Mouse (Mus musculus) 3T3-L1 (cell line): Measurements from ENCODE around the gene Il18r1.
A peak's percentile ranks its signal among the peaks of the same experiment; 100 is the strongest.

Experiments used
- DNase-seq: peaks from one replicate; pipeline ENCODE4 v3.0.0-alpha.2; 2015; ENCODE audit warnings: low read depth, low spot score

Gene Il18r1

DNA sequence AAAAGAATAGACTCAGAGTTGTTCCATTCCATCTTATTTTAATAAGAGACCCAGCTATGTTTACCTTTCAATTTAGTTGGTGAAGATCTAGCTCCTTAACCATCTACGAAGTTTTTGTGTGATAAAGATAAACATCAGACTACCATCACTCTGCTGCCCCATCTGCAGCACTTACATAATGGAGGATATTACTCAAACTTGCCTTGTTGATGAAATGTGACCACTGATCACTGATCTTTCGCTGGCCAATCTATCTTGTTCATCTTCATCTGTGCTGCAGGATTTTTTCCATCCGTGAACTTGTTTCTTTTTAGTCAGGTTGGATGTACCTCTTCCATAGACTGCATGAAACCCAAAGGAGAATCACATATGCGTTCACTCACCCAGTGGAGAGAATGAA lies 29.2 kb downstream of the Il18r1 start:
- no peak for DNase-seq

DNA sequence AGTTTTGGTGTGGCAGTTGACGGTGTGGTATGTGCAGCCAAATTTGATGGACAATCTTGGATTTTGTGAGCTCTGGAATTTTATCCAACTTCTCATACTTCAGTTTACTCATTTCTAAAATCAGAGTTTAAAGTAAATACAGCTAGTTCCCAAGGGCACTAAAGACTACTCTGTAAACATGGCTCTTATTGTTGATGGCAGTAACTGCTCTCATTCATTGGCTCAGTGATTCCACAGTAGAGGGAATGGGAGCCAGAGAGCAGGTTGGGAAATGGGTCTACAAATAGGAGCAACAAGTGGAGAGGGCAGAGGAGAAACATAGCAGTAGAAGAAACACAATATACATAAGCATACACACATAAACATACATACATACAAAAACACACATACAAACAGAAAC lies 34.4 kb downstream of the Il18r1 start:
- DNase-seq, result no peak

DNA sequence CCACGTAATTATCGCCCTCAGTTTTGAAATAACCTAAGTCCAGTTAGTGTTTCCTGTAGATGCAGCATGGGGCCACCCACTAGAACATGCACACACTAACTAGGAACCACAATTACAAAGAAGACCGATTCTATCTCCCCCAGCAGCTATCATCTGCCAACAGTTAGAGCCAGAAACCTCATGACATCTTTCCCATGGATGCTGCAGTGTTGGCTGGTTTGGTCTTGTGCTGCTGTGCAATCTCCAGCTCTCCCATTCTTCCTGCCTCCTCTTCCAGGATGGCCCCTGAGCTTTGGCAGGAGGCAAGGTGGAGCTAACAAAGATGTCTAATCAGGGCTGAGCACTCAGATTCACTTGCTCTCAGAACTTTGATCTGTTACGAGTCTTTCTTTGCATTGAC lies 35.8 kb downstream of the Il18r1 start:
- DNase-seq, result no peak

DNA sequence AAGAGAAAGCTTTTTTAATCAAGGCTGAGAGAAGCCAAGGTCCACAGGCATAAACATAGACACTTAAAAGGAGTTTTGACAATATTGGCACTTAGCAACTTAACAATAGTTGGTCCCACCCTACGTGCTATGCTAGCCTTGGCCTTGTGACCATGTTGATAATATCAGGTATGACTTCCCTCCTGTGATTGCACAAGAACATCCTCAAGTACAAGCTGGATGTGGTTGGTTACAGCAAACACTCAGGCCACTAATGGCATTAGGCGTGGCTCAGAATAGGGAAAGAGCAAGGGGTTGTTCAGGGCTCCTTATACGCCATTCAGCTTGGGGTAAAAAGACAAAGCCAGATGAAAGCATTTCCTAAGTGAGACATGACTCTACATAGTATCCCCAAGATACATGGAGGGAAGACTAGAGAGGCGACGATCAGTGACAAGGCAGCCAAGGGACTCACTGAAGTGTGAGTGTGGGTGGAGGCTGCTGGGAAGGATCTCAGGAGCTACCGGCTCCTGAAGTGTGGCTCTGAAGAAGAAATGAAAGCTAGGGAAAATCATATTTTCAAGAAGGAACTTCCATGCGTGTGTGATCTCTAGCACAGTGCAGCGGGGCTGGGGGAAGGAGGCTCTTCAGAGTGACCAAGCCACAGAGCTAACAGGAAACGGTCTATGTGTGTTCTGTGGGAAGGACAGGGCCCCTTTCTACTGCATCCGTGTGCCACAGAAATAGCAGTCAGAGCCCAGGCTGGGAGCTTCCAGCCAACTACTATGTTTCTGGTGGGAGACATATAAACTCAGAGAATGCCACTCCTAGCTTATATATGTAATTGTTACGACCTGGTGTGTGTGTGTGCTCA lies 36.4 kb downstream of the Il18r1 start:
- no peak for DNase-seq

DNA sequence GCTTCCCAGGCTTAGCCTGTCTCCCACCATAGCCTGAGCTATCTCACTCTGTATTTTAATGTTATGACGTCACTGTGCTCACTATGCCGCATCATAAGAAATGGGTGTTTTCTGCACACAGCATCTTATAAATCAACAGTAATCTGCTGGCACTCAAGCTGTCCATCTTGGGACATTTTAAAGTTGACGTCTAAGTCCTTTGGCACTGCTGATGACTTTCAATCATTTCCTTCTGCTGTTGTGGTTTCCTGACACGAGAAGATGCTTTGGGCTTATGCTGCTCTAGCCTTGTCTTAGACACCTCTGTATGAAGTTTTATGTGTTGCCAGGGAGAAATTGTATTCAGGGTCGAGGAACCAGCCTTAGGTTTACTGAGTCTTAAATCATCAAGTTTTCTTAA lies 39.2 kb downstream of the Il18r1 start:
- no peak for DNase-seq

GRCm38 (mm10) chr1:40514851-40515585 lies 49.7 kb downstream of the Il18r1 start, which contains the start of gene Il18rap:
Il18rap (plus strand) TSS chr1:40515362.
- peak; percentile 71 for DNase-seq

DNA sequence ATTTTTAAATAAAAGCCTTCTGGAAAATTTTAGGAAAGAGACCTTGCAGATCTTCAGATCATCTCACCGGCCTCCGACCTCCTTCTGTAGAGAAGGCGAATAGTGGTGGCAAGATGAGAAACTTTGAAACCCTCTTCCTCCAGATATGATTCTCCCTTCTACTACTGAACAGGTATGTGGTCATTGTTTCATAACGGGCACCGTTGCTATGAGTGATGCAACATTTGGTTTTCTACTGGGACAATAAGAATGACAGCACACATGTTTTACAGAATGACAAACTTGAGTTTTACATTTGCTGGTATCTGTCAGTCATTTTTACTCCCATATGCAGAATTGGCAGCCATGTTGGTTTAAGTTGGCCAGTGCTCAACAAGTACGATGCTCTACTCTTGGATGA lies 51.0 kb downstream of the Il18r1 start:
- peak; percentile 33 for DNase-seq

DNA sequence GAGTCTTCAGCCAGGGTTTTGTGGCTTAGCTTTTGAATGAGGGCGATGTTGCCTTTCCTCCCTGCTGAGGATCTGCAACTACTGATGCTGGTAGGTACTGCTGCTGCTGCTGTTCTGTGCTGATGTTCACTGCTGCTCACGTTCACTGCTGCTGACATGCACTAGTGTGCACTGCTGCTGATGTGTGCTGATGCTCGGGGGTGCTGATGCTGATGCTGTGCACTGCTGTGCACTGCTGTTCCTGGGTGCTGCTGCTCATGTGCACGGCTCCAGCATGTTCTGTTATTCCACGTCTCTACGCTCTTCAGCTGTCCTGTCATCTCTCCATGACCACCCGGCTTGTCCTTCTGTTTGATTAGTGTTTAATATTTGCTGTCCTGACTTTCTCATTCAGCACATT lies 57.6 kb downstream of the Il18r1 start:
- DNase-seq, result no peak

DNA sequence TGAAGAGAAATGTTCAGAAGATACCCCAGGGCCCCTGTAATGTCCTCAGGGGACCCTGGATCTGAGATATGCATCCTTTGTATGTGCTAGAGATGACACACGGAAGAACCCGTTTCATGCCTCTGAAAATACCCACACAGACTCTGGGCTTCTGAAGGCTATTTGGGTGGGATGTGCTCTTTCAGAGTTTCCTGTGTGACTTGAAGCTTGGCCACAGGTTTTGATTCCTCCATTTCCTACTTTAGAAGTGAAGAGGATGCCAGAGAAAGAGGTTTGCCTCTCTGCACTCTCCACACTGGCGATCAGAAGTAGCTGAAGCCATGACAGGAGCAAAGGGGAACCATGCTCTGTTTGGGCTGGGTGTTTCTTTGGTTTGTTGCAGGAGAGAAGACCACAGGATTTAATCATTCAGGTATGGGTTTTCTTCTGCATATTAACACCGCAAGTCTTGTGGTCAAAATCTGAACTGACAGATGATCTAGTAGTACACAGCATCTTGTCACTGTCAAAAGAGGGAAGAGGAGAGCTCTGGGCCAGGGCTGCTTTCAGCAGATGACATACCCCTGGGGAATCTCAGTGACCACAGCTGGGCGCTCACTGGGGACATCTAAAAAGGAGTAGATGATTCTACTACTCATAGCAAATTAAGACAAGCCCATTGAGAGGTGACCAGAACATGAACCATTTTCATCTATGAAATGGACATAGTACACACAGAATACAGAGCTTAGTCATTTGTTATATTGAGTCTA lies 58.8 kb downstream of the Il18r1 start:
- DNase-seq, result no peak

DNA sequence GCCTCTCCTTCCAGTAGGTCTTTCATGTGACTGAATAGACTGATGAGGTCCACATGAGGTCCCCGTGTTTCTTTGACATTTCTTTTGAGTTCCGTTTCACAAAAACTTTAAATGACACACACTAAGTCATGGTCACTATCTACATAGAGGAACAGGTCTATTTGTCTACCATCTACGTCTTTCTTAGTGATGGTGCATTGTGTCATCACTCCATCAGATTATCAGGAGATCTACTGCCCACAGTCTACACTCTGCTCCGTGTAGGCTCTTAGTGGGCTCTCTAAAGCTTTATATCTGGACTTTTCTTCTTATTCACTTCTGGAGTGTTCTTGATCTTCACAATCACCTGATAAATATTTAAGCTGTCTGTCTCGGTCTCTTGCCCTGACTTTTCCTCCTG lies 63.9 kb downstream of the Il18r1 start:
- DNase-seq, result no peak

GRCm38 (mm10) chr1:40537577-40537976 lies 72.2 kb downstream of the Il18r1 start:
- DNase-seq, result no peak

DNA sequence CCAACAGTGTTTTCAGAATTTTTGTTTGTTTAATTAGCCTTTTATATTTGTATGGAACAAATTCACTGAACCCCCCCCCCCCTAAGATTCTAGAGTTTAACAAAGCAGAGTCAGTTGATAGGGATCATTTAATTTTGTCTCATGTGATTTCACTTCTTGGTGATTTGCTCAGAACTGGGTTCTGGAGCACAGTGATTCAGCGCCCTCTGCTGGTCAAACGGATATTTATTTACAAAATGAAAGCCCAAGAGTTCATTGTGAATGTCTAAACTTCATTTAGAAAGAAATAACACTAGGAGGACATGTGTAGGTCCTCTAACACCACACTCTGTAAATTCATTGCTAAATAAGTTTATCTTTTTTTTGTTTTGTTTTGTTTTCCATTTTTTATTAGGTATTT lies 79.3 kb downstream of the Il18r1 start:
- DNase-seq, result peak; percentile 90

DNA sequence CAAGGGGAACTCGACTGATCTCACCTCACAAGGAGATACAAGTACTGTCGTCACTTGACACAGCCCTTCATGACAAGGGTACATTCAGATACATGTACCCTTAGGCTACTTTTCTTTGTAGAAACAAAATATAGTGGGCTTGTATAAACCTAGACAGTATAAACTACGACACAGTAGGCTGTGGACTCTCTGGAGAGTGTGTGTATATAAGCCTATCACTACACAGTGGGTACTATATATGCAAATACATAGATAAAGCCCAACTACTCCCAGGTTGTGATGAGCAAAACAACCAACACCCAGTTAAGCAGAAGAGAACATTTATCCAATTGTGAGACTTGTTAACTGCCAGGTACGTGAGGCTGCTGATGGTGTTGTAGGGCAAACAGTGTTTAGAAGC lies 81.3 kb downstream of the Il18r1 start:
- DNase-seq, result no peak

DNA sequence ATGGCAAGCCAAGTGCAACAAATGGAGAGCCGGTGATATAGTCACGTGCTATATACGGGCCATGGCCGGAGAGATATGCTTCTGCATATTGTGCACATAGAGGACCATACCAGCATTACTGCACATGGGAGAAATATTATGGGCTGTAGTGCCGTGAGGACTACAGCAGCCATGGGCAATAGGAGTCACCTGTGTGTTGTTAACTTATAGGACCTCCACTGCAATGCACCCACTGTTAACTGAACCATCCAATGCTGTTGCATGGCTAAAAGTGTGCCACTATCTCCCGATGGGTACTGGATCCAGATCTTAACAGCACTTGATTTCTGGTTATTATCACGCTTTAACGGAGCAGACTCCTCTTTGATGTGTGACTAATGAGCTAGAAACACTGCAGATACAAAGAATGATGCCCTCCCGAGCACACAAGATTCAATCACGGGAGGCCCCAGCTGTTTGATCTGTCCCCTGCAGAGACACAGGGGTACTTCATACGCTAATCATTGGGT lies 81.8 kb downstream of the Il18r1 start:
- no peak for DNase-seq

- DNase-seq, result no peak
These were observed 82.4 kb downstream of the Il18r1 start for GRCm38 (mm10) chr1:40547762-40548161.
